Mouse (Mus musculus): ENCODE results near the gene Pak7.
"Not testable (repeated sequence)": the region's sequence is repeated elsewhere in the genome, so short reads cannot be mapped to it uniquely, and the experiment has no call there.

Pak7 gene

GRCm38 (mm10) chr2:136387181-136388131, at the start of gene Pak7:
TSS of gene Pak7 (minus strand) at chr2:136387967.
- DNase-seq (ENCODE audit: low spot score) = peak; percentile 74

- no peak for DNase-seq (ENCODE audit: low spot score)
Measured at GRCm38 (mm10) chr2:136425561-136425960, 37.8 kb upstream of the Pak7 start.

GRCm38 (mm10) chr2:136419543-136419942, 31.8 kb upstream of the Pak7 start:
- DNase-seq (ENCODE audit: low spot score) = no peak

GRCm38 (mm10) chr2:136416381-136416780, 28.6 kb upstream of the Pak7 start:
- DNase-seq (ENCODE audit: low spot score) = peak; percentile 45

GRCm38 (mm10) chr2:136402587-136402986, 14.8 kb upstream of the Pak7 start:
- no peak for DNase-seq (ENCODE audit: low spot score)

GRCm38 (mm10) chr2:136375318-136375717, 12.4 kb downstream of the Pak7 start:
- DNase-seq (ENCODE audit: low spot score) = no peak

GRCm38 (mm10) chr2:136372361-136372760, 15.4 kb downstream of the Pak7 start:
- no peak for DNase-seq (ENCODE audit: low spot score)

- DNase-seq (ENCODE audit: low spot score) = no peak
Measured at GRCm38 (mm10) chr2:136351393-136352096, 36.2 kb downstream of the Pak7 start.

- no peak for DNase-seq (ENCODE audit: low spot score)
Measured at GRCm38 (mm10) chr2:136350459-136350858, 37.3 kb downstream of the Pak7 start.

GRCm38 (mm10) chr2:136349671-136350275, 38.0 kb downstream of the Pak7 start:
- DNase-seq (ENCODE audit: low spot score) = no peak

- DNase-seq (ENCODE audit: low spot score) = not testable (repeated sequence)
Measured at GRCm38 (mm10) chr2:136344240-136344780, 43.5 kb downstream of the Pak7 start.

GRCm38 (mm10) chr2:136329974-136330373, 57.8 kb downstream of the Pak7 start:
- no peak for DNase-seq (ENCODE audit: low spot score)

GRCm38 (mm10) chr2:136325646-136326045, 62.1 kb downstream of the Pak7 start:
- DNase-seq (ENCODE audit: low spot score) = no peak

GRCm38 (mm10) chr2:136309313-136309712, 78.5 kb downstream of the Pak7 start:
- DNase-seq (ENCODE audit: low spot score) = no peak

- DNase-seq (ENCODE audit: low spot score) = no peak
Measured at GRCm38 (mm10) chr2:136308743-136309142, 79.0 kb downstream of the Pak7 start.

- no peak for DNase-seq (ENCODE audit: low spot score)
Measured at GRCm38 (mm10) chr2:136302201-136302600, 85.6 kb downstream of the Pak7 start.

- DNase-seq (ENCODE audit: low spot score) = peak; percentile 15
Measured at GRCm38 (mm10) chr2:136301406-136301805, 86.4 kb downstream of the Pak7 start.

GRCm38 (mm10) chr2:136297371-136297770, 90.4 kb downstream of the Pak7 start:
- DNase-seq (ENCODE audit: low spot score) = no peak

GRCm38 (mm10) chr2:136282043-136282442, 105.7 kb downstream of the Pak7 start:
- no peak for DNase-seq (ENCODE audit: low spot score)

- not testable (repeated sequence) for DNase-seq (ENCODE audit: low spot score)
Measured at GRCm38 (mm10) chr2:136241960-136242359, 145.8 kb downstream of the Pak7 start.

GRCm38 (mm10) chr2:136231228-136231627, 156.5 kb downstream of the Pak7 start:
- DNase-seq (ENCODE audit: low spot score) = no peak

- no peak for DNase-seq (ENCODE audit: low spot score)
Measured at GRCm38 (mm10) chr2:136204034-136204433, 183.7 kb downstream of the Pak7 start.
